Mouse (Mus musculus): ENCODE results near the gene Zfp157. TPM values are rescaled to one million over a fixed set of nuclear protein-coding genes. Genes with fewer than 3 reads are reported as not detected.

Zfp157 gene
- 7.1 TPM for polyA plus RNA-seq (2017; shearing (Covaris generic))

DNA sequence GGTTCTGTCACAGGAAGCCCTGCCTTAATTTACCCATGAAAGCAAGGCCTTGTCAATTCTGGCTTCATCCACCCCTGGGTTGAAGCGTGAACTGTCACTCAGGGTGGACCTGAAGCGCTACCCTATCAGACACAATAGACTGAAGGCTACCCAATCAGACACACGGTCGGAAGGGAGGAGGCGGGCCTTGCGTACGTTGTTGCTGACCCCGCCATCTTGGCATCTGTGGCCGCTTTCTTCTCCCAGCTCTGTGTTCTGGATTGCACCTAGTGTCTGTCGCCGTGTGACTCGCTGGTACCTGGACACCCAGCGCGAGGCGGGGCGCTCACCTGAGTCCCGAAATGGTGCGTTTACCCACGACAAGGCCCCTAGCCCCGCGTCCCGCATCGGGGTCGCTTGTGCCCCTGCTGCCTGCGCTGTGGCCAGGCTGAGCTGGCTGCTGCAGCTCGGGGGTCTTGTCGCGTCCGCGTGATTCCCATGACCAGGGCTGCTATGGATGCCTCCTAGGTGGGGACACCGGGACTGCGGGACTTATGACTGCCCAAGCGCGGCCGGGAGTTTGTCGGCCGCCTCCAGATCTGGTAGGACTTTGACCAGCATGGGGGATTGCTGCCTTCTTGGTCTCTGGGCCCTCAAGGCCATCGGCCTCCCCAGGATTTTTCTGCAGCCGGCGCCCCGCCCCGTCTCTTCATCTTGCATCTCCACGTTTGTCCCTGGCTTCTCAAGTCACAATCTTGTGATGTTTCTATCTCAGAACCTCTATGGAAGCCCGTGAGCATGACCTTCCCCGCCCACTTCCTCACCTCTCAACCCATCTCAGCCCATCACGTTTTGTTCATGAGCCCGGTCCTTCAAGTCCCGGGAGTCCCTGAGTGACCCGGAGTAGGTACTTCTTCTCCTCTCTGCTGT is at the start of gene Zfp157:
Gene Zfp157 (plus strand): TSS at position 183 of the 909 bp plus-strand sequence.

Other genes starting within 250 kb of the Zfp157 start
- not detected for gene Mblac1, start 247.2 kb upstream of the Zfp157 start, polyA plus RNA-seq (2017; shearing (Covaris generic))
- not detected for gene Nxpe5, start 215.6 kb upstream of the Zfp157 start, polyA plus RNA-seq (2017; shearing (Covaris generic))
- 32.6 TPM for gene Lamtor4, start 186.0 kb upstream of the Zfp157 start, polyA plus RNA-seq (2017; shearing (Covaris generic))
- 20.1 TPM for gene BC037034, start 177.4 kb upstream of the Zfp157 start, polyA plus RNA-seq (2017; shearing (Covaris generic))
- gene Gal3st4, start 168.6 kb upstream of the Zfp157 start, polyA plus RNA-seq (2017; shearing (Covaris generic)), result not detected
- gene Gm43720, start 161.5 kb upstream of the Zfp157 start, polyA plus RNA-seq (2017; shearing (Covaris generic)), result not detected
- gene Gpc2, start 161.5 kb upstream of the Zfp157 start, polyA plus RNA-seq (2017; shearing (Covaris generic)), result 2.1 TPM
- 0.75 TPM for gene Stag3, start 161.2 kb upstream of the Zfp157 start, polyA plus RNA-seq (2017; shearing (Covaris generic))
- 2.5 TPM for gene Pvrig, start 99.5 kb upstream of the Zfp157 start, polyA plus RNA-seq (2017; shearing (Covaris generic))
- not detected for gene 1700123K08Rik, start 123.2 kb downstream of the Zfp157 start, polyA plus RNA-seq (2017; shearing (Covaris generic))
- 69.8 TPM for gene Zfp68, start 178.3 kb downstream of the Zfp157 start, polyA plus RNA-seq (2017; shearing (Covaris generic))
- gene A430033K04Rik, start 181.4 kb downstream of the Zfp157 start, polyA plus RNA-seq (2017; shearing (Covaris generic)), result 2.5 TPM

All from effector memory CD4-positive, alpha-beta T cell, adult 5 months (primary cell).